Mouse (Mus musculus): ENCODE data around the gene Zzef1. TPM values are rescaled to one million over a fixed set of nuclear protein-coding genes. Genes with fewer than 3 reads are reported as not detected.
A peak's percentile ranks its signal among the peaks of the same experiment; 100 is the strongest.
"Not testable (repeated sequence)": the region's sequence is repeated elsewhere in the genome, so short reads cannot be mapped to it uniquely, and the experiment has no call there.

Gene Zzef1
- 10 to 100 TPM; 49.3 to 49.4 TPM for total RNA-seq (2021)

DNA sequence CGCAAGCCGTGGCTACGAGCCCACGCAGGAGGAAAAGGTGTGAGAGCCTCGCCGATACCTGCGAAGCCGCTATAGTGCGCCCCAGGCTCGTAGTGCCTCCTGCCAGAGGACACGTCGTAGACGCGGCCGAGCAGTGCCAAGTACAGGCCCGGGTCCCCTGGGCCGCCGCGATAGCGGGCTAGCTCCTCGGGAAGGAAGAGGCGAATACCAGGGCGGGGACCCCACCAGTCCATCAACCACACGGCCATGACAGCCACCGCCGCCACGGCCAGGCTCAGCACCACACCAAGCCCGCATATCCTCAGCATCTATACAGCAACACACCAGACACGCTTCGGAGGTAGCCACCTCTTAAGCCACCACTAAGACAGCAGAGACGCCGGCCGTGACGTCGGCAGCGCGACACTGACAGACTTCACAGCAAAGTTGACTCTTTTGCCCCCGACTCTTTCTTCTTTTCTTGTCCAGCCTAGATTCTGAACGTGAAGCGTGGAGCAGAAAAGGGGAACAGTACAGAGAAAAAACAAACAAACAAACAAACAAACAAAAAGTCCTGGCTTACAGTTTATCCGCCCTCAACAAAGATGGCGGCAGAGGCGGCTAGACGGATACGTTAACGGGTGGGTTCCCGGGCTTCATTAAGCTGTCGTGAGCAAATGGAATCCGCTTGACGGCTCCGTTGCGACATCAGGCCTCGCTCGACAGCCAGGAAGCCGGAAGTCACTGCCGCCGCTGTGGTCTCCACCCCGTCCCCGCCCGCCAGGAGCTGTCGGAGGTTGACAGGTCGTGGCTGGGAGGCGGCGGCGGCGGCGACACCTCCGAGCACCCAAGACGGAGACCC lies at the start of gene Zzef1, which contains the start of gene Cyb5d2:
Gene Zzef1, plus strand, starts transcription at position 772 of the 841 bp plus-strand sequence.
Gene Cyb5d2, minus strand, starts transcription at position 688 of the 841 bp plus-strand sequence.
- peak; percentile 96 to 97 for DNase-seq (ENCODE audit: extremely low spot score in 1 of 2, low spot score in 2 of 2)
- intact Hi-C loops (cut with DNase I) = no loop called here

DNA sequence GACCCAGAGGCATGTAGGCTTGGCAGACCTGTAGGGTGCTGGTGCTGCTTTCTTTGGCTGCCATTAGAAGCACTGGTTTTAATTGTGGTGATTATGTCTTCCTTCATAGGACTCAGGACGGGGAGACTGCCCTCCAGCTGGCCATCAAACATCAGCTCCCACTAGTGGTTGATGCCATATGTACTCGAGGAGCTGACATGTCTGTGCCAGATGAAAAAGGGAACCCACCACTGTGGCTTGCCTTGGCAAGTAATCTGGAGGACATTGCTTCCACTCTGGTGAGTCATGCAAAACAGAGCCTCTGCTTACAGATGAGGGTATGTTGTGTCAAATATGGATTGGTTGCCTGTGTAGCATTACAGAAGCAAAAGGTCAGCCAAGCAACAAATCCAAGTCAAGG lies 44.1 kb upstream of the Zzef1 start:
- intact Hi-C loops (cut with DNase I) = loop anchor here (10.0 kb wide), 1 partner anchor 163 kb away; no protein-coding TSS in a partner anchor
- no peak for DNase-seq (ENCODE audit: extremely low spot score in 1 of 2, low spot score in 2 of 2)

DNA sequence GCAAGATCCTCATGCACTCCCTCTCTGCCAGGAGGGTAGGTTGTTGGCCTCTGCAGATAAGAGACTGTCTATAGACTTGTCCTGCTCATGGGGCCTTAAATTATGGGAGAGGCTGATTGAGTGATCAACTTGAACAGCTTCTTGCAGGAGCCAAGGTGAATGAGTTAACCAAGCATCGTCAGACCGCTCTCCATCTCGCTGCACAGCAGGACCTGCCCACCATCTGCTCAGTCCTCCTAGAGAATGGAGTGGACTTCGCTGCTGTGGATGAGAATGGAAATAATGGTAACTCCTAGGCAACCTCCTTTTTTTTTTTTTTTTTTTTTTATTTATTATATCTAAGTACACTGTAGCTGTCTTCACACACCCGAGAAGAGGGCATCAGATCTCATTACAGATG lies 37.7 kb upstream of the Zzef1 start:
- intact Hi-C loops (cut with DNase I) = loop anchor here (10.0 kb wide), 1 partner anchor 156 kb away; no protein-coding TSS in a partner anchor

DNA sequence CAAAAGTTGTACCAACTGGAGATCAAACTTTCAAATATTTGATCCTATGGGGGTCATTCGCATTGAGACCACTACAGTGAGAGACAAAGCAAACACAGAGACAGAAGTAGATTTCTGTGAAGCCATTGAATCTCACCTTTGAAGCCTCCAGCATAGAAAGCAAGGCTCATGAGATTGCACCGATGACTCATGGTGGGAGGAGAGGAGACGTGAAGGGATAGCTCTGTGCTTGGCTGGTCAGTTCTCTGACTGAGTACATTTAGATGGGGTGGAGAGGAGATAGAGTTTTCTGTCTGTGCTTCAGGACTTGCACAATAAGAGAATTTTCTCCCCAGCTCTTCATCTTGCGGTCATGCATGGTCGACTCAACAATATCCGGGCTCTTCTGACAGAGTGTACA lies 36.4 kb upstream of the Zzef1 start:
- intact Hi-C loops (cut with DNase I) = loop anchor here (10.0 kb wide), 1 partner anchor 155 kb away; no protein-coding TSS in a partner anchor
- DNase-seq (ENCODE audit: extremely low spot score in 1 of 2, low spot score in 2 of 2) = no peak

More for the DNA sequence above, 37.7 kb upstream of the Zzef1 start:
- DNase-seq (ENCODE audit: extremely low spot score in 1 of 2, low spot score in 2 of 2) = no peak

DNA sequence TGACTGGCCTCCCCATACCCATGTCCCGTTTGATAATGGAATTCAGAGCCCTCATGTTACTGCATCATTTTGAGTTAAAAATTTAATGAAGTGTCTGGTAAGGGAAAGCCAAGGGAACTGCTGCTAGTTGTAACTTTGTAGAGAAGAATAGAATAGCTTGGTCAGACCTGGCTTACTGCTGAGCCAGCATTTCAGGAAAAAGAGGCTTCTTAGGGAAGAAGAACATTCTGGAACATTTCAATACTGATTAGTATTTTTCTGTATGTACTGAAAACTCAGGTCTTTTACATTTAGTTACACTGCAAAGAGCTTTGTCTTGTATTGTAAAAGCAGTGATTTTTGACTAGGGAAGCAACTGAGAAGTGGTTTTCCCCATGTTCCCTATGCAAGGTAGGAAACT lies 35.2 kb upstream of the Zzef1 start:
- no peak for DNase-seq (ENCODE audit: extremely low spot score in 1 of 2, low spot score in 2 of 2)
- intact Hi-C loops (cut with DNase I) = no loop called here

GRCm38 (mm10) chr11:72764270-72764669 lies 31.8 kb upstream of the Zzef1 start:
- no peak for DNase-seq (ENCODE audit: extremely low spot score in 1 of 2, low spot score in 2 of 2)
- intact Hi-C loops (cut with DNase I) = no loop called here

DNA sequence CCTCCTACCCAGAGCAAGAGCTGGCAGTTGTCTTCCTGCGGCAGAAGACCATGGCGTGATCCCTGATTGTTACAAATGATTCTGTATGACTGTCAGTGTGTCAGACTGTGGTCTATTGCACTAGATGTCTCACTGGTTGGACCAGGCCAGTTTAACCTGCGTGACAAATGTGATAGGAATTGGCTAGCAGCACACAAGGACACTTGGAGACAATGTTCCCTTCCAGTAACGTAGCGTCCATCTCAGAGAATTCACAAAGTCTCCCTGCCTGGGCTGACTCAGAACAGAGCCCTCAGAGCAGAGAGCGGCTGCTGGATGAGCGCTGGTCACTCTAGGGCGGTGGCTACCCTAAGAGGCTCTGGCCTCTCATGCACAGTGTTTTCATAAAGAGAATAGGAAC lies 28.3 kb upstream of the Zzef1 start:
- DNase-seq (ENCODE audit: extremely low spot score in 1 of 2, low spot score in 2 of 2) = no peak
- intact Hi-C loops (cut with DNase I) = no loop called here

- intact Hi-C loops (cut with DNase I) = no loop called here
- DNase-seq (ENCODE audit: extremely low spot score in 1 of 2, low spot score in 2 of 2) = peak in 1 of 2 experiments; percentile 49
Observed at GRCm38 (mm10) chr11:72769061-72769460, 27.0 kb upstream of the Zzef1 start.

DNA sequence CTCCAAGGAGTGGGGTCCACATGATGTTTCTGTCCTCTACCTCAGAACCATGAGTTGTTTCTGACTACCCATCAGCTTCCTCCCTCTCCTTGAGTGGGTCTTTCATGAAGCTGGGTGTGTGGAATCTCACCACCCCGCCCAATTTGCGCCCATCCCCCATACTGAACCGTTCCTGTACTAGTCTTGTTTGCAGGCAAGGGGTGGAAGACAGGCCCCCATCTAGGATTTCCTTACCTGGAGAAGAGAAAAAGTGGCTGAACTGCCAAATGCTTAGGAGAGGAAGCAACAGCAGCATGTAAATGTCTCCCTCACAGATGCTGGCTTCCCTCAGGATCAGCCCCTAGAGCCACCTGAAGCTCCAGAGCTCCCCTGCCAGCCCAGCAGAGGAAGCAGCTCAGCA lies 25.7 kb upstream of the Zzef1 start:
- intact Hi-C loops (cut with DNase I) = no loop called here
- peak in 1 of 2 experiments; percentile 33 for DNase-seq (ENCODE audit: extremely low spot score in 1 of 2, low spot score in 2 of 2)

- intact Hi-C loops (cut with DNase I) = no loop called here
- no peak for DNase-seq (ENCODE audit: extremely low spot score in 1 of 2, low spot score in 2 of 2)
Observed at GRCm38 (mm10) chr11:72770816-72771215, 25.2 kb upstream of the Zzef1 start.

- intact Hi-C loops (cut with DNase I) = no loop called here
- DNase-seq (ENCODE audit: extremely low spot score in 1 of 2, low spot score in 2 of 2) = no peak
Observed at GRCm38 (mm10) chr11:72771461-72771860, 24.6 kb upstream of the Zzef1 start.

- DNase-seq (ENCODE audit: extremely low spot score in 1 of 2, low spot score in 2 of 2); intact Hi-C loops (cut with DNase I): not testable (repeated sequence)
Observed at GRCm38 (mm10) chr11:72772611-72773010, 23.4 kb upstream of the Zzef1 start.

GRCm38 (mm10) chr11:72778957-72779356 lies 17.1 kb upstream of the Zzef1 start:
- no peak for DNase-seq (ENCODE audit: extremely low spot score in 1 of 2, low spot score in 2 of 2)
- intact Hi-C loops (cut with DNase I) = no loop called here

DNA sequence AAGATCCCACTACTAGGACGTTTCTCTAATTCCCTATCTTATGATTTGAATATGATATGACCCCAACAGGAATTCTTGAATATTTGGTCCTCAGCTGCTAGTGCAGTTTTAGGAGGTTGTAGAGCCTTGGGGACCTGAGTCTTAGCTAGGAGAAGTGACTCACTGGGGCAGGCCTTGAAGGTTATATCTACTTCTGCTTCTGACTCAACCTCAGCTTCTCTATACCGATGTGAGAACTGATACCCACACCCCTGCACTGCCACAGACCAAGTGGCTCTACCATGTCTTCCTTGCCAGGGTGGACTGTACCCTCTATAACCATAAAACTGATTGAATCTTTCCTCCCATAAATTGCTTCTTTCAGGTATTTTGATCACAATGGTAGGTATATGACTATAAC lies 13.9 kb upstream of the Zzef1 start:
- intact Hi-C loops (cut with DNase I) = no loop called here
- DNase-seq (ENCODE audit: extremely low spot score in 1 of 2, low spot score in 2 of 2) = no peak

GRCm38 (mm10) chr11:72782503-72782902 lies 13.5 kb upstream of the Zzef1 start:
- no peak for DNase-seq (ENCODE audit: extremely low spot score in 1 of 2, low spot score in 2 of 2)
- intact Hi-C loops (cut with DNase I) = no loop called here

DNA sequence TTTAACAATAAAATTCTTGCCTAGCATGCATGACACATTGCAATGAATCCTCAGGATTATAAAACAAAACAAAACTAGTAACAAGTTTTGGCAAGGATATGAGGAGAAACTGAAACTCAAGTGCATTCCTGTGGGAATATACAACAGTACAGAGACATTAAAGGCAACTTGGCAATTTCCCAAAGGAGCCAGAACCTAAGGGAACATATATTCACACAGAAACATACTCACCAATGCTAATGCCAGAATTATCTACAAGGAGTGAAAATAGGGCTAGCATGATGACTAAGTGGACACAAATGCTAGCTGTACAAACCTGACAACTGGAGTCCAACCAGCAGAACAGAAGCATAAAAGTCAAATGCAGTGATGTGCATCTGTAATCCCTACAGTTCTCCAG lies 4.0 kb upstream of the Zzef1 start:
- intact Hi-C loops (cut with DNase I) = no loop called here
- no peak for DNase-seq (ENCODE audit: extremely low spot score in 1 of 2, low spot score in 2 of 2)

DNA sequence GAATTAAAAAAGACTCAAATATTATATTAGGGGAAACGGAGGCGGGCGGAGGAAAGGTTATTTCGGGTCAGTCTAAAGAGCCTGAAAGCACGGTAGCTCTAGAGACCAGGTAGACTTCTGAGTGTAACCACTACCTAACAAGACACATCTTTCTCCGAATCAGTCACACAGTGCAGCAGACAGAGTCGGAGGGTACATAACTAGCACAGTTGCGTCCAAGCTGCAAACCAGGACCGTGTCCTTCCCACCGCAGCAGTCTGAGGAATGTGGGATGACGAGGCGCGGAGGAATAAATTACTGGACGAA lies 924 bp upstream of the Zzef1 start:
- intact Hi-C loops (cut with DNase I) = no loop called here
- no peak for DNase-seq (ENCODE audit: extremely low spot score in 1 of 2, low spot score in 2 of 2)

GRCm38 (mm10) chr11:72796296-72796687 lies 266 bp downstream of the Zzef1 start:
- no peak for DNase-seq (ENCODE audit: extremely low spot score in 1 of 2, low spot score in 2 of 2)
- intact Hi-C loops (cut with DNase I) = no loop called here

- no peak for DNase-seq (ENCODE audit: extremely low spot score in 1 of 2, low spot score in 2 of 2)
- intact Hi-C loops (cut with DNase I) = no loop called here
Observed at GRCm38 (mm10) chr11:72796773-72797338, 830 bp downstream of the Zzef1 start.

DNA sequence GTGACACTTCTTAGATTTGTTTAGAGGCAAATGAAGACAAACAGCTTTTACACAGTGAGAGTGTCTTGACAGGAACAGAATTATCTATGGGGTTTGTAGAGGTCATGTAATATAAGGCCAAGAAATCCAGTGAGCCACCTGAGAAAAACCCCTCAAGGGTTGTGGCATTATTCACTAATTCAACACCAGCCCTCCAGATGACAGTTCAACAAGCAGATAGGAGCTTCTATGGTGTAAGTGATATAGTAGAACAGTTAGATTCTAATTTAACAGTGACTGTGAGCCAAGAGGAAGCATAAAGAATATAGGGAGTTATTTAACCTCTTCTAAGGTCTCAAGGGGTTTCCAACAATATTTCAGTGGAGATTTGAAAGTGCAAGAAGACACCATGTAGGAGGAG lies 2.1 kb downstream of the Zzef1 start:
- intact Hi-C loops (cut with DNase I) = no loop called here

More for the DNA sequence above, 2.1 kb downstream of the Zzef1 start:
- no peak for DNase-seq (ENCODE audit: extremely low spot score in 1 of 2, low spot score in 2 of 2)
